Mouse (Mus musculus) forebrain, embryonic 14.5 days (tissue): ENCODE data around the gene Copg1. TPM values are rescaled to one million over a fixed set of nuclear protein-coding genes. Genes with fewer than 3 reads are reported as not detected.

Experiments
- polyA plus RNA-seq: library from polyadenylated mRNA; unstranded; fragments of >200 nt; fragmentation: Nextera tagmentation; extraction: Ambion mirVana; gene quantifications from 2 replicates; pipeline ENCODE4 v1.2.1, GENCODE M21; 2014

Copg1 gene
- polyA plus RNA-seq, 1 experiment from 2014 or later, result 148 TPM

Other genes starting within 250 kb of the Copg1 start
- gene Aplf, start 215.6 kb upstream of the Copg1 start, polyA plus RNA-seq, result 14.9 and 15.4 TPM in 2 replicates
- 0.89 and 2.0 TPM in 2 replicates for gene Efcc1, start 156.9 kb upstream of the Copg1 start, polyA plus RNA-seq
- 0.47 and 0.94 TPM in 2 replicates for gene Gp9, start 109.7 kb upstream of the Copg1 start, polyA plus RNA-seq
- 3.8 and 4.9 TPM in 2 replicates for gene Rab43, start 75.7 kb upstream of the Copg1 start, polyA plus RNA-seq
- 1.2 and 2.4 TPM in 2 replicates for gene Gm45140, start 52.0 kb upstream of the Copg1 start, polyA plus RNA-seq
- 34.1 and 37.8 TPM in 2 replicates for gene Isy1, start 49.0 kb upstream of the Copg1 start, polyA plus RNA-seq
- 808 and 818 TPM in 2 replicates for gene Cnbp, start 36.7 kb upstream of the Copg1 start, polyA plus RNA-seq
- 56.0 and 58.2 TPM in 2 replicates for gene Hmces, start 26.1 kb downstream of the Copg1 start, polyA plus RNA-seq
- gene H1fx, start 93.8 kb downstream of the Copg1 start, polyA plus RNA-seq, result 20.5 and 27.0 TPM in 2 replicates
- gene Rab7, start 157.5 kb downstream of the Copg1 start, polyA plus RNA-seq, result 342 and 365 TPM in 2 replicates
- 279 and 283 TPM in 2 replicates for gene Rpn1, start 196.7 kb downstream of the Copg1 start, polyA plus RNA-seq